Mouse (Mus musculus) forebrain, postnatal 0 days (tissue): ENCODE data around the gene Abca1. TPM values are rescaled to one million over a fixed set of nuclear protein-coding genes. Genes with fewer than 3 reads are reported as not detected.

ENCODE experiments used
- ATAC-seq: fragments of 200-750 bp; cut with Nextera tagmentation; 2 replicates; pipeline ENCODE4 v1.8.0; 2017; ENCODE audit warnings: mild to moderate bottlenecking, moderate library complexity
- DNase-seq: peaks from one replicate; pipeline ENCODE4 v3.0.0-alpha.2; 2015
- H3K27ac ChIP-seq: fragments of 300-500 bp; sonication (generic); 2 replicates; pipeline ENCODE4 v1.5.1; 2014; ENCODE audit warnings: low read depth, mild to moderate bottlenecking, antibody characterized with exemption, low read length, moderate library complexity, mixed read lengths
- H3K27me3 ChIP-seq: fragments of 300-500 bp; sonication (generic); 2 replicates; pipeline ENCODE4 v1.6.1; 2014; ENCODE audit warnings: mild to moderate bottlenecking, low read length, mixed read lengths; ENCODE audit not compliant: insufficient read depth
- H3K36me3 ChIP-seq: fragments of 300-500 bp; sonication (generic); 2 replicates; pipeline ENCODE4 v1.6.1; 2014; ENCODE audit warnings: mild to moderate bottlenecking, moderate library complexity; ENCODE audit not compliant: insufficient read depth
- H3K4me1 ChIP-seq: fragments of 300-500 bp; sonication (generic); 2 replicates; pipeline ENCODE4 v1.6.1; 2014; ENCODE audit warnings: antibody characterized with exemption; ENCODE audit not compliant: insufficient read depth
- H3K4me2 ChIP-seq: fragments of 300-500 bp; sonication (generic); 2 replicates; pipeline ENCODE4 v1.6.1; 2014; ENCODE audit warnings: low read depth, mild to moderate bottlenecking, moderate library complexity
- H3K4me3 ChIP-seq: fragments of 300-500 bp; sonication (generic); 2 replicates; pipeline ENCODE4 v1.5.1; 2014; ENCODE audit warnings: low read depth, low read length, mixed read lengths
- H3K9ac ChIP-seq: fragments of 300-500 bp; sonication (generic); 2 replicates; pipeline ENCODE4 v1.6.1; 2014; ENCODE audit warnings: mild to moderate bottlenecking
- H3K9me3 ChIP-seq: fragments of 300-500 bp; sonication (generic); 2 replicates; pipeline ENCODE4 v1.6.1; 2016; ENCODE audit warnings: low read length
- CTCF ChIP-seq: sonication (generic); IDR thresholded peaks from 2 replicates; pipeline ENCODE4 v1.5.1; 2016; ENCODE audit warnings: antibody characterized with exemption, control low read depth, low read depth
- WGBS: fragments of 180-500 bp; shearing (Covaris S2); extraction: QIAGEN DNeasy Blood & Tissue Kit; methylation state at CpG from one replicate; pipeline ENCODE4 v1.1.7; 2014; 5-methylcytosine and 5-hydroxymethylcytosine counted together
- polyA plus RNA-seq: library from polyadenylated mRNA; unstranded; fragments of >200 nt; fragmentation: Nextera tagmentation; extraction: Ambion mirVana; gene quantifications from 2 replicates; pipeline ENCODE4 v1.2.1, GENCODE M21; 2015
- total RNA-seq: library from RNA; depleted of rRNA; stranded (reverse); fragments of >200 nt; gene quantifications from 2 replicates; pipeline ENCODE4 v1.2.3, GENCODE M21; 2014

Gene Abca1
- total and polyA plus RNA-seq, 2 experiments from 2014 or later: 6.3 to 39.2 TPM

- peaks cover 24% of the 10 kb centered on the region; the same call in 1 of the 2 replicates for H3K36me3 ChIP-seq
- H3K4me3 ChIP-seq: no peak overlapping the region
- DNase-seq (no peak), ATAC-seq (no peak)
- 93% methylated on average over 5 of the region's 5 CpGs for WGBS
- no peak for TF ChIP-seq CTCF
- H3K27me3 ChIP-seq: no peaks in the 10 kb centered on the region
- H3K4me2 ChIP-seq: no peak overlapping the region
- no peak overlapping the region for H3K9ac ChIP-seq
- no peaks in the 10 kb centered on the region for H3K9me3 ChIP-seq
- H3K4me1 ChIP-seq: no peaks in the 10 kb centered on the region
- no peak overlapping the region for H3K27ac ChIP-seq
Measured at GRCm38 (mm10) chr4:53131538-53131937, 28.2 kb downstream of the Abca1 start.

- ATAC-seq (no peak), DNase-seq (no peak)
- Histone ChIP-seq H3K27ac (no peak overlapping the region), H3K9ac (no peak overlapping the region), H3K9me3 (no peaks in the 10 kb centered on the region), H3K27me3 (no peaks in the 10 kb centered on the region), H3K36me3 (peaks cover 27% of the 10 kb centered on the region; the same call in 1 of the 2 replicates), H3K4me3 (no peak overlapping the region), H3K4me2 (no peak overlapping the region), H3K4me1 (no peaks in the 10 kb centered on the region)
- no peak for TF ChIP-seq CTCF
- 52% methylated on average over 6 of the region's 6 CpGs for WGBS
Measured at GRCm38 (mm10) chr4:53130622-53131517, 28.8 kb downstream of the Abca1 start.

GRCm38 (mm10) chr4:53129716-53130301, 29.9 kb downstream of the Abca1 start:
- no peak overlapping the region for H3K4me3 ChIP-seq
- no peak for TF ChIP-seq CTCF

GRCm38 (mm10) chr4:53127266-53127665, 32.4 kb downstream of the Abca1 start:
- no peak overlapping the region for H3K27ac ChIP-seq
- TF ChIP-seq CTCF: no peak
- DNase-seq (no peak), ATAC-seq (no peak)
- H3K27me3 ChIP-seq: no peaks in the 10 kb centered on the region
- WGBS: 85% methylated on average over 5 of the region's 5 CpGs
- no peak overlapping the region for H3K4me3 ChIP-seq
- no peak overlapping the region for H3K4me2 ChIP-seq
- no peak overlapping the region for H3K9ac ChIP-seq
- no peaks in the 10 kb centered on the region for H3K4me1 ChIP-seq
- no peaks in the 10 kb centered on the region for H3K9me3 ChIP-seq
- H3K36me3 ChIP-seq: peaks cover 26% of the 10 kb centered on the region; the same call in 1 of the 2 replicates

More at GRCm38 (mm10) chr4:53129716-53130301, 29.9 kb downstream of the Abca1 start:
- no peak for DNase-seq
- no peak overlapping the region for H3K4me2 ChIP-seq
- H3K27ac ChIP-seq: no peak overlapping the region
- no peak overlapping the region for H3K9ac ChIP-seq
- no peaks in the 10 kb centered on the region for H3K27me3 ChIP-seq
- peaks cover 27% of the 10 kb centered on the region; the same call in 1 of the 2 replicates for H3K36me3 ChIP-seq
- ATAC-seq: no peak
- H3K4me1 ChIP-seq: no peaks in the 10 kb centered on the region
- WGBS: 91% methylated on average over 11 of the region's 11 CpGs
- no peaks in the 10 kb centered on the region for H3K9me3 ChIP-seq

GRCm38 (mm10) chr4:53126794-53127193, 32.9 kb downstream of the Abca1 start:
- Histone ChIP-seq H3K9me3 (no peaks in the 10 kb centered on the region), H3K27me3 (no peaks in the 10 kb centered on the region), H3K36me3 (peaks cover 25% of the 10 kb centered on the region; the same call in 1 of the 2 replicates), H3K9ac (no peak overlapping the region), H3K27ac (no peak overlapping the region), H3K4me2 (no peak overlapping the region), H3K4me3 (no peak overlapping the region), H3K4me1 (no peaks in the 10 kb centered on the region)
- ATAC-seq: no peak; the same call in 1 of the 2 replicates
- DNase-seq: no peak
- WGBS: 92% methylated on average over 7 of the region's 7 CpGs
- no peak for TF ChIP-seq CTCF

GRCm38 (mm10) chr4:53124837-53125490, 34.7 kb downstream of the Abca1 start:
- no peaks in the 10 kb centered on the region for H3K27me3 ChIP-seq
- no peaks in the 10 kb centered on the region for H3K4me1 ChIP-seq
- H3K27ac ChIP-seq: no peak overlapping the region
- no peak for TF ChIP-seq CTCF
- WGBS: 94% methylated on average over 10 of the region's 10 CpGs
- ATAC-seq (no peak), DNase-seq (no peak)
- H3K9ac ChIP-seq: no peak overlapping the region
- H3K4me2 ChIP-seq: no peak overlapping the region
- no peaks in the 10 kb centered on the region for H3K9me3 ChIP-seq
- H3K4me3 ChIP-seq: no peak overlapping the region
- H3K36me3 ChIP-seq: peaks cover 21% of the 10 kb centered on the region; the same call in 1 of the 2 replicates
